Mouse (Mus musculus): ENCODE data around the gene Larp4.
"Not testable (repeated sequence)": the region's sequence is repeated elsewhere in the genome, so short reads cannot be mapped to it uniquely, and the experiment has no call there.

Gene Larp4

GRCm38 (mm10) chr15:99969765-99970164, at the start of gene Larp4:
Larp4 (plus strand) TSS chr15:99970065.
- DNase-seq: not testable (repeated sequence)

- no peak for DNase-seq
Observed at GRCm38 (mm10) chr15:99931231-99931630, 38.6 kb upstream of the Larp4 start.

- no peak for DNase-seq
Observed at GRCm38 (mm10) chr15:99934501-99934900, 35.4 kb upstream of the Larp4 start.

DNA sequence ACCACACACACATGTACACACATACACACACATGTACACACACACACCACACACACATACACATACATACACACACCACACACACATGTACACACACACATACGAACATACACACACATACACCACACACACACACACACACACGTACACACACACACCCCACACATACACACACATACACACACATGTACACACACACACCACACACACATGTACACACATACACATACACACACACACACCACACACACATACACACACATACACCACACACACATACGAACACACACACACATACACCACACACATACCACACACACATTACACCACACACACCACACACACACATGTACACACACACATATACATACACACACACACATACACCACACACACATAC, 33.2 kb upstream of the Larp4 start:
- no peak for DNase-seq

- DNase-seq: peak; percentile 44
Observed at GRCm38 (mm10) chr15:99937841-99938240, 32.0 kb upstream of the Larp4 start.

GRCm38 (mm10) chr15:99940426-99940825, 29.4 kb upstream of the Larp4 start:
- no peak for DNase-seq

GRCm38 (mm10) chr15:99940970-99941630, 28.8 kb upstream of the Larp4 start:
- no peak for DNase-seq

GRCm38 (mm10) chr15:99955324-99955723, 14.5 kb upstream of the Larp4 start:
- no peak for DNase-seq

- no peak for DNase-seq
Observed at GRCm38 (mm10) chr15:99965103-99965775, 4.6 kb upstream of the Larp4 start.

GRCm38 (mm10) chr15:99966961-99967360, 2.9 kb upstream of the Larp4 start, which contains the start of gene Fam186a:
Fam186a (minus strand) TSS chr15:99967061.
- no peak for DNase-seq

GRCm38 (mm10) chr15:99970606-99971005, 741 bp downstream of the Larp4 start:
- DNase-seq: peak; percentile 46

DNA sequence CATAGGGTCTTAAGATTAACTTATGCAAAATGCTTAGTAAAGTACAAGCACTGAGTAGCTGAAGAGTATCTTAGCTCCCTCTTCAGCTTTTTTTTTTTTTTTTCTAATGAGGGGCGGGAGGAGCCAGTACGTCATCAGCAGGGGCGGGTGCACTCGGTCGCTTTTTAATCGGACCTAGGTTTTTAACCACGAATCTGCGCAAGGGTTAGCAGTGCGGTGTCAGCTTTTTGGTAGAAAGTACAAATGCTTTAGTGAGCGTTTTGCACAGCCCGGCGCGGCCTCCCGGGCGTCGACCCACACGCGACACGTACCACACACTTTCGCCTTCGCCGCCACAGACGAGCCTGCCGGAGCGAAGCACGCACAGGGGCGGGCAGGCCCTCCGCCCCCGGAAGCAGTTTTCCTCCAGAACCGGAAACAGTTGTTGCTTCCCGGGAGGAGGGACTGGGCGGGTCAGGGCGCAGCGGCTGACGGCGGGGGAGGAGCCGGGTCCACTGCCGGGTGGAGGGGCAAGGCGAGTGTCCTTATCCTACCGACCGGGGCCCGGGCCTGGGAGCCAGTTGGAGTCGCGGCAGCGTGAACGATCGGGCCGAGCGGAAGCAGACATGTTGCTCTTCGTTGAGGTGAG, 2.6 kb downstream of the Larp4 start:
- DNase-seq: peak; percentile 97

- DNase-seq: peak; percentile 49
Observed at GRCm38 (mm10) chr15:99972989-99973911, 3.4 kb downstream of the Larp4 start.

- DNase-seq: no peak
Observed at GRCm38 (mm10) chr15:99974476-99975220, 4.8 kb downstream of the Larp4 start.

GRCm38 (mm10) chr15:99976121-99976520, 6.3 kb downstream of the Larp4 start:
- not testable (repeated sequence) for DNase-seq

GRCm38 (mm10) chr15:99979266-99979665, 9.4 kb downstream of the Larp4 start:
- DNase-seq: no peak

DNA sequence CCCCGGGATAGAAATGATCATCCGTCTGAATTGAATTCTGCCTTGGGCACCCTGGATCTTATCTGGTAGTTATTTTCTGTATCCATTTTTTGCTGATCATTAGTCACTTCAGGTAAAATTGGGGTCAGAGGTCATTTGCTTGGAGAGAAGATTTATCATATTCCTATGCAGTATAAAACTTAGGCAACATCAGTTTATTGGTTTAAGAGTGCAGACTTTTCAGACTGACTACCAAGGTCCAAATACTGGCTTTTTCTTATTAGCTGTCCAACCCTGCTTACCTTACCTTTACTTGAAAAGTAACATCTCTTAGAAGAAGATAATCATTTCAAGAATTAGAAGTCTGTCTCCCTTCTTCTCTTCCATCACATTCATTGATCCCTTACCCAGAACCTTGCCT, 9.8 kb downstream of the Larp4 start:
- no peak for DNase-seq

DNA sequence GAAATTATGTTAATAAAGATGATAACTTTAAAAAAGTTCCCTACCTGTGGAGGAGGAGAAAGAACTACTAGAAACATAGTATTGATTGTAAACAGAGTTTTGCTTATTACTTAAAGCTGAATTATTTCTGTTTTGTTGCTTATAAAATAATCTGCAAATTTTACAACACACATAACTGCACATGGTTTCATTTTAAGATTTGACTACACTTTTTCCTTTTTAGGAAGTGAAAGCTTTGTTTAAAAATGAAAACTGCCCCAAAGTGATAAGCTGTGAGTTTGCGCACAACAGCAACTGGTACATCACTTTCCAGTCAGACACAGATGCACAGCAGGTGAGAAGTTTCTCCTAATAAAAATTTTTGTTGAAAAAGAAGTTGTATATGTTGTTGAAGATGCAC, 23.2 kb downstream of the Larp4 start:
- no peak for DNase-seq

DNA sequence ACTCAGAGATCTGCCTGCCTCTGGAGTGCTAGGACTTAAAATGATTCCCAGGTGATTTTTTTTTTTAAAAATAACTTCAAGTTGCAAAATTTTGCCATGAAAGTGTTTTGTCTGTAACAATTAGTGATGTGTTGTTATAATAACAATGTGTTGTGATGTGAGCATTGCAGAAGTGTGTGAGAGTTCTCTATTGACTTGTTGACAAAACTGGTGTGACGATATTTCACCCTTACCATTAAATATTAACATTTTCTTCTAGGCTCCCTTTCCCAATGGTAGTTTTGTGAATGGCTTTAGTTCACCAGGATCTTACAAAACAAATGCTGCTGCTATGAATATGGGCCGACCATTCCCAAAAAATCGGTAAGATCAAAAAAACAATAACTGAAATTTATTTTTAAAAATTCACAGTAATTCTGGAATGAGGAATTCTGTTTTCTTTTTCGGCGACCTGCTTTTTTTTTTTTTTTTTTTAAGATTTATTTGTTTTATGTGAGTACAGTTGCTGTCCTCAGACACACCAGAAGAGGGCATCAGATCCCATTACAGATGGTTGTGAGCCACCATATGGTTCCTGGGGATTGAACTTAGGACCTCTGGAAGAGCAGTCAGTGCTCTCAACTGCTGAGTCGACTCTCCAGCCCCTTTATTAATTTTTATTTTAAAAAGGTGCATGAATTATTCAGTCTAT, 27.4 kb downstream of the Larp4 start:
- DNase-seq: no peak

- DNase-seq: no peak
Observed at GRCm38 (mm10) chr15:99999390-99999789, 29.5 kb downstream of the Larp4 start.

- DNase-seq: no peak
Observed at GRCm38 (mm10) chr15:100004677-100005273, 34.9 kb downstream of the Larp4 start.
